Comparison of ENCODE assay signal across 11 mouse cellular contexts in the genomic region with DNA sequence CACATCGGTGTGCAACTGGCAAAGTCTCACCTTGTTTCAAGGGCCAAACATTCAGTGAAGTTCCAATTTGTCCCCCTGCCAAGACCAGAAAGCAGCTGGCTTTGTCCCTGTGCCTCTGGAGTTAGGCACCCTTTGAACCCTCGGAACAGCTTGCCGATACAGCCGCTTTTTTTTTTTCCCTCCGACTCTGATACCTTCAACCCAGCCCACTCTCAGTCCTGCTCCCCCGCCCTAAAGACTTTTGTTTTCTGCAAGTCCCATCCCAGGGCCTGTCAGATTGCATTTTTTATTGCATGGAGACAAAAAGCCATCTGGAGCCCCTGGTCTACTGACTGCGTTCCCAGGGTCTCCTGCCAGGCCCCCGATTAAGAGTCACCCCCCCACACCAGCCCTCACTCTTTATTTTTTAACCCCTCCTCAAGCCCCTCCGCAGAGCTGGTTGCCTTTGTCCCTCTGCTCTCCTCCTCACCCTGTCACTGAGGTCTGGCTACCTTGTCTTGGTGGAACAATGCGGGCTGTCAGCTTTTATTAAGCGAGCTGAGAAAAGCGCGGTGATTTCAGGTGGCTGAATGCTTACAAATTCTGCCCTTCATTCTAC. TPM values are rescaled to one million over a fixed set of nuclear protein-coding genes. Genes with fewer than 3 reads are reported as not detected.
DNase-seq lines count a peak whose midpoint lies in the region; ATAC-seq and TF ChIP-seq lines count a peak whose summit lies in the region.
"Had no signal": no experiment of that assay in that cellular context is flagged by ENCODE, and none has a peak within 500 bp of the region (broad histone marks: within the 10 kb centered on the region; RNA-seq: fewer than 3 reads in every experiment).

No protein-coding gene starts in this region.

- no peak for DNase-seq in forebrain, postnatal 0 days
- DNase-seq in limb, embryonic 11.5 days (ENCODE audit: low spot score) = peak; percentile 49
- peak; percentile 75 for DNase-seq in retina, embryonic 14.5 days (ENCODE audit: low spot score)
- no peak for DNase-seq in adrenal gland, postnatal 25 days
- DNase-seq in cerebellum, adult 9-10 months = no peak
- DNase-seq: adrenal gland, postnatal 10 days; right cerebral cortex, postnatal 4 days had no signal

- H3K27ac ChIP-seq in intestine, embryonic 16.5 days (ENCODE audit: low read length) = no peak overlapping the region
- no peak overlapping the region for H3K27ac ChIP-seq in intestine, embryonic 15.5 days
- no peak overlapping the region for H3K27ac ChIP-seq in forebrain, postnatal 0 days (ENCODE audit: low read depth, low read length)
- peak overlapping the region; percentile 21; the same call in 1 of the 2 replicates for H3K27ac ChIP-seq in limb, embryonic 11.5 days (replicated peaks; ENCODE audit: low read depth, low read length)

- no peaks in the 10 kb centered on the region for H3K36me3 ChIP-seq in intestine, embryonic 16.5 days (ENCODE audit: control insufficient read depth, insufficient read depth, low read length)
- H3K36me3 ChIP-seq in intestine, embryonic 15.5 days = no peaks in the 10 kb centered on the region
- H3K36me3 ChIP-seq in forebrain, postnatal 0 days (ENCODE audit: insufficient read depth) = no peaks in the 10 kb centered on the region
- no peaks in the 10 kb centered on the region for H3K36me3 ChIP-seq in limb, embryonic 11.5 days (ENCODE audit: control insufficient read depth, insufficient read depth, low read length)

- WGBS in intestine, embryonic 16.5 days = 24% methylated on average over 13 of the region's 13 CpGs
- WGBS in intestine, embryonic 15.5 days = 22% methylated on average over 13 of the region's 13 CpGs
- WGBS in forebrain, postnatal 0 days = 6% methylated on average over 13 of the region's 13 CpGs
- 23% methylated on average over 13 of the region's 13 CpGs for WGBS in limb, embryonic 11.5 days

- H3K4me3 ChIP-seq in intestine, embryonic 16.5 days (ENCODE audit: low read length) = no peak overlapping the region
- no peak overlapping the region for H3K4me3 ChIP-seq in intestine, embryonic 15.5 days (replicated peaks)
- no peak overlapping the region for H3K4me3 ChIP-seq in forebrain, postnatal 0 days (ENCODE audit: low read depth, low read length)
- no peak overlapping the region for H3K4me3 ChIP-seq in limb, embryonic 11.5 days (ENCODE audit: low read depth, low read length)

- H3K4me2 ChIP-seq in intestine, embryonic 16.5 days (ENCODE audit: low read depth, low read length) = 0 out of 2 replicates have a peak overlapping the region, but pooled peaks have one; percentile 18
- no peak overlapping the region; the same call in 1 of the 2 replicates for H3K4me2 ChIP-seq in intestine, embryonic 15.5 days (replicated peaks)
- peak overlapping the region; percentile 13; the same call in 1 of the 2 replicates for H3K4me2 ChIP-seq in forebrain, postnatal 0 days (ENCODE audit: low read depth)
- H3K4me2 ChIP-seq in limb, embryonic 11.5 days (ENCODE audit: low read depth, severe bottlenecking) = peak overlapping the region; percentile 29; the same call in 1 of the 2 replicates

- no peak for TF ChIP-seq CTCF in forebrain, postnatal 0 days (IDR thresholded peaks at IDR 0.05; ENCODE audit: low read depth)

- peak overlapping the region; percentile 44; the same call in 1 of the 2 replicates for H3K9ac ChIP-seq in intestine, embryonic 16.5 days (ENCODE audit: low read depth, low read length)
- H3K9ac ChIP-seq in intestine, embryonic 15.5 days = no peak overlapping the region
- no peak overlapping the region for H3K9ac ChIP-seq in forebrain, postnatal 0 days
- no peak overlapping the region for H3K9ac ChIP-seq in limb, embryonic 11.5 days (ENCODE audit: low read length)

- ATAC-seq in intestine, embryonic 16.5 days = no peak
- ATAC-seq in intestine, embryonic 15.5 days = no peak; the same call in 1 of the 2 replicates
- peak; percentile 23; the same call in 1 of the 2 replicates for ATAC-seq in forebrain, postnatal 0 days
- ATAC-seq in limb, embryonic 11.5 days (ENCODE audit: insufficient number of reproducible peaks, low FRiP score, low TSS enrichment, low read depth) = no peak; the same call in 1 of the 2 replicates
- no peak for ATAC-seq in monocyte, adult 5-6 weeks (replicated peaks; ENCODE audit: insufficient number of reproducible peaks, low FRiP score, low TSS enrichment, poor library complexity, severe bottlenecking)

- H3K27me3 ChIP-seq in intestine, embryonic 16.5 days (replicated peaks; ENCODE audit: control insufficient read depth, insufficient read depth, low read length) = no peaks in the 10 kb centered on the region
- H3K27me3 ChIP-seq in intestine, embryonic 15.5 days (replicated peaks) = no peaks in the 10 kb centered on the region
- no peaks in the 10 kb centered on the region for H3K27me3 ChIP-seq in forebrain, postnatal 0 days (ENCODE audit: insufficient read depth, low read length)
- no peaks in the 10 kb centered on the region for H3K27me3 ChIP-seq in limb, embryonic 11.5 days (ENCODE audit: control insufficient read depth, insufficient read depth, low read length)
- H3K27me3 ChIP-seq: CH12.LX had no signal

- H3K9me3 ChIP-seq in intestine, embryonic 16.5 days (ENCODE audit: control insufficient read depth, low read length) = no peaks in the 10 kb centered on the region
- no peaks in the 10 kb centered on the region for H3K9me3 ChIP-seq in intestine, embryonic 15.5 days
- no peaks in the 10 kb centered on the region for H3K9me3 ChIP-seq in forebrain, postnatal 0 days (ENCODE audit: low read length)
- H3K9me3 ChIP-seq in limb, embryonic 11.5 days (ENCODE audit: control insufficient read depth, low read length) = no peaks in the 10 kb centered on the region

- H3K4me1 ChIP-seq in intestine, embryonic 16.5 days (ENCODE audit: control insufficient read depth, insufficient read depth, low read length) = peaks cover 16% of the 10 kb centered on the region
- H3K4me1 ChIP-seq in intestine, embryonic 15.5 days (replicated peaks) = peaks cover 13% of the 10 kb centered on the region
- H3K4me1 ChIP-seq in forebrain, postnatal 0 days (ENCODE audit: insufficient read depth) = peaks cover 19% of the 10 kb centered on the region
- peaks cover 24% of the 10 kb centered on the region for H3K4me1 ChIP-seq in limb, embryonic 11.5 days (ENCODE audit: control insufficient read depth, insufficient read depth, low read length)

RNA-seq across cellular contexts. Expression of a gene that starts 18.9 kb away (rescaled TPM):
- not detected in 2 replicates for polyA plus RNA-seq in intestine, embryonic 16.5 days (2015; fragmentation: Nextera tagmentation; extraction: Ambion mirVana)
- not detected in 2 replicates for polyA plus RNA-seq in intestine, embryonic 15.5 days (2015; fragmentation: Nextera tagmentation; extraction: Ambion mirVana)
- not detected in 2 replicates for total RNA-seq in forebrain, postnatal 0 days (2014; rRNA removed)
- polyA plus RNA-seq in forebrain, postnatal 0 days (2015; fragmentation: Nextera tagmentation; extraction: Ambion mirVana) = not detected in 2 replicates
- polyA plus RNA-seq in limb, embryonic 11.5 days (2014; fragmentation: Nextera tagmentation; extraction: Ambion mirVana) = 0.12 and 0.52 TPM in 2 replicates
- total RNA-seq in monocyte, adult 5-6 weeks (2017) = not detected in 3 replicates
- not detected in 2 replicates for total RNA-seq in adrenal gland, postnatal 25 days (2021)
- total RNA-seq: adrenal gland, postnatal 10 days; CH12.LX had no signal

Comparison
In these comparisons a context has a peak if more than half of its experiments do, and no peak if none do; other contexts are left out.
1. DNase-seq: peak in limb, embryonic 11.5 days (single experiment) and retina, embryonic 14.5 days (single experiment); none in forebrain, postnatal 0 days (single experiment), adrenal gland, postnatal 25 days (single experiment) and cerebellum, adult 9-10 months (single experiment).